Mouse (Mus musculus) gastrocnemius, adult 8-10 months (tissue): Measurements from ENCODE around the gene Mum1. TPM values are rescaled to one million over a fixed set of nuclear protein-coding genes. Genes with fewer than 3 reads are reported as not detected.
A peak's percentile ranks its signal among the peaks of the same experiment; 100 is the strongest.

ENCODE experiments used
- DNase-seq, 2 experiments: peaks; one replicate each; pipeline ENCODE4 v3.0.0; 2022; ENCODE audit warnings: low spot score in 2 of 2
- microRNA-seq: library from miRNA; unstranded; fragments of <30 nt; microRNA quantifications from one replicate; pipeline ENCODE4 v1.2.0, GENCODE M21; 2022
- total RNA-seq, 4 experiments: library from RNA; stranded (reverse); gene quantifications; 2 replicates each; pipeline ENCODE4 v1.2.4; 2022

Gene Mum1
- total RNA-seq, 4 experiments from 2014 or later: 12.7 to 16.9 (median 15.2) TPM

DNA sequence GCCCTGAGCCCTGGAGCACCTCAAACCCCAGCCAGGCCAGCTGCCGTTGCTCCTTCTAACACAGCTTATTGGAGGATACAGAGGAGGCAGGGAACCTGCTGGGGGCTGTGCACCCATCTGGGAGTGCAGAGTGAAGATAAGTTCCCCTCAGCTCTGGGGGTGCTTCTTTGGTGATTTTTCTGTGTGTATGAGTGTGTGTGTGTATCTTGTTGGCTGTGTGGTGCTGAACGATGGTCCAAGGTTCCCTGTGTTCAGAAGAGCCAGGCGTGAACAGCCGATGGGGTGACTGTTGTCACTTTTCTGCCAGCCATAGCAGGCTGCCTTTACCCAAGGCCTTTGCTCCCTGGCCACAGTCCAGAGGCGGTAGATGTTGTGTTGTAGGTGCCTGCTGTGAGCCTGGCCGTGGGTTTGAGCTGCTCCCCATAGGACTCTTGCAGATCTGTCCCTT lies 44.5 kb downstream of the Mum1 start:
- DNase-seq: no peak

DNA sequence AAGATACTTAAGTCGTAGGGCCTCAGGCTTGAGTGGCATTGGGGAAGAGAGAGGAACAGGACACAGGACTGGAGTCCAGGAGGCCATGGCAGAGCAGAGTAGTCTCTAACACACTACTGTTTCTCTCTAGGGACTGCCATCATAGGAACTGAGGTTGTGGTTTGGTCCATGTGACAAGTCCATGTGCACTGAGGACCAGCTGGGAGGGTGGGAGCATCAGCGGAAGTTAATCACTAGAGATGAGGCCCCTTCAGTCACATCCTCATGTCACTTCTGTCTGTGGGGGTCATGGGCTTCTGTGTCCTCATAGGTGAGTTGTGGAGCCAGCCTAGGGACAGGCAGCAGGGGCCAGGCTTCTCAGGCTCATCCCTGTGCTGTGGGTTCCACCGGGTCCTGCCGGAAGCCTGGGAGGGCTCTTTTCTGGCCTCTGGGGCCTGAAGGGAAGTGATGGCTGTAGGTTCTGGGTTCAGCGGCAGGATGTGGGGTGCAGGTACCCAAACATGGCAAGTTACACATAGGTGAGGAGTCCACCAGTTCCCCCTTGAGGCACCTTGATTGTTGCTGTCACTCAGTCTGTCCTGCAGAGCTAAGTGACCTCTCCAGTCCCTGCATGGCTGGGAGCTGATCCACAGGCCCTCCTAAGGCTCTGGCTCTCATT lies 45.1 kb downstream of the Mum1 start:
- DNase-seq: no peak

DNA sequence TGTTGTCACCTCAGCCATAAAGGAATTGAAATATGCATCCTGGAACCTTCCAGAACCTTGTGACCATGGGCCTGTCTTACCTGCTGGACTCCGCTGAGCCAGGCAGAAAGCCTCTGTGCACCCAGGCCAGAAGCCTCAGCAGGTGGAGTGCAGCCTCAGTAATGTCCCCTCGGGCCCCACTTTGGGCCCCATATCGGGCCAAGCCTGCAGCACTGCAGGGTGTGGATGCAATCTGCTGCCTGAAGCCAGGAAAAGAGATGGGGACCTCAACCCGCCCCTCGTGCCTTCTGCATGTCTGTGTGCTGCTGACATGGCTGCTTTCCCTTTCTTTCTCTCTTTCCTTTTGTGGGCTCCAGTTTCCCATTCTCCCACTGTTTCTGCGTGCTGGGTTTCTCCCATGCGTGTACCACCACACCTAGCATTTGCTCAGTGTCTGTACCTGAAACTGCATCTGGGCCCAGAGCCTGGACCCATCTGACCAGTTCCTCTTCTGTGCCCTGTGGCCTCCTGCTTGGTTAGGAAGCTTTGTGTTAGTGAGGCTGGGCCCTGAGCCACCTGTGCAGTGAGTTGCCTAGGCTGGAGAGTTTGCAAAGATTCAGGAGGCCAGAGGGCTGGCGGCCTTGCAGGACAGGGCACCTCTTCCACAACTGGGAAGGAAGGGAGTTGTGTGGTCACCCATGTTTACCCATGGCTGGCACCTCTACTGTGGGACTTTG lies 45.8 kb downstream of the Mum1 start:
- no peak for DNase-seq

DNA sequence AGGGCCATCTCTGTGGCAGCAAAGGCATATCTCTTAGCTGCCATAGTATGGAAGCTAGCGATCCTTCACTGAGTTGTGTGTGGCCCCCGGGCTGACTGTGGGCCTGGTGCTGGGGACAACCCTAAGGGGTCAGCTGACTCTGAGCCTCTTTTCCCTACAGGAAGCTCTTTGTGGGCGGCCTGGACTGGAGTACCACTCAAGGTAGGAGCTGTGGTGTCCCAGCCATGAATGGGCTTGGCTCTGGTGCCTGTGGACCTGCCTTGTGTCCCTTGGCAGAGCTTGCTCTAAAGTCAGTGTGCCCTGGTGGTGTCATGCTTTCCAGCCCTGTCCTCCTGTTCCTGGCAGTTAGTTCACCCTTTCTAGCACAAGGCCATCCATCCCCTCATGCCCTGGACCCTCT lies 47.6 kb downstream of the Mum1 start:
- DNase-seq: no peak

DNA sequence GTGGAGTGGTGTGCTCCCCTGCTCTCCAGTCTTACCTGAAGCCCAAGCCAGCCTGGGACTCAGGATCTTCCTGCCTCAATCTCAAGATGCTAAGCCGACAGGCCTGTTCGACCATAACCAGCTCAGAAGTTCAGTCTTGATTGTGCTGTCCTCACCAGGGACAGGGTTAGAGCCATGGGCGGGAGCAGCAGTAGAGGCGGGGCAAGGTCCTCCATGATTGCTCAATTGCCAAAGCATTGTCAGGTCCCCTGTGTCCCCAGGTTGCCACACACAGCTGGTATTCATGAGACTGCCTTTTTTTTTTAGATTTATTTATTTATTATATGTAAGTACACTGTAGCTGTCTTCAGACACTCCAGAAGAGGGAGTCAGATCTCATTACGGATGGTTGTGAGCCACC lies 50.0 kb downstream of the Mum1 start:
- DNase-seq: no peak

DNA sequence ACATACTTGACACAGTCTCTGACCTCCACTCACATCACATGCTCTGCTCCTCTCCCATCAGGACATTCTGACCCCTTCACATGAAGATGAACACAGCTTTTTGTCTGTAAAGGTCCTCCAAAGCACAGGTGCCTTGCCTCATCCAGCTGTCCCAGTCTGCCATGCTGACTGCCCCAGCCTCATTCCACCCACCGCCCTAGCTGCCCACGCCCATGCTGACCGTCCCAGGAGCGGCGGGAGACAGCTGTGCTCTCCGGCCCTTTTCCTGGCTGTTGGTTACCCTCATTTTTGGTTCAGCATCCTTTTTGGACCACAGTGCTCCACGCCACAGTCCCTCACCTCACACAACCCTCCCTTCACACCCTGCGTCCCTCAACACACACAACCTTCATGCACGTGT lies 52.2 kb downstream of the Mum1 start:
- DNase-seq: no peak

DNA sequence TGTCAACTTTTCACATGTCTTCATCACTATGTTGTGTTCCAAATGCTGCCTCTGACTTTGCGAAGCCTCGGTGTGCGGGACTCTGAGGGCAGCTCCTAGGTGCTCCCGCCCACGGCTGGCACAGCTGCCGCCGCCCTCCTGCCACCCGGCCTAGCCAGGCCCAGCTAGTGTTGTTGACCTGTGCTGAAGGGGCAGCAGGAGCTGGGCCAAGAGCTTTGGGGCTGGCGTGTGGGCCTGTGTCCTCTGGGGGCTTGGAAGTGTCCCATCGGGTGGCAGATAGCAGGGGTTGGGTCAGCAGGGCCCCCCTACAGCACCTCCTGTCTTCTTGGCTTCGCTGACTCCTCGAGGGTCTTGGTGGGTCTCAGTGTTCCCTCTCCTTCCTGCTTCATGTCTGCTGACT lies 53.0 kb downstream of the Mum1 start:
- DNase-seq: no peak

DNA sequence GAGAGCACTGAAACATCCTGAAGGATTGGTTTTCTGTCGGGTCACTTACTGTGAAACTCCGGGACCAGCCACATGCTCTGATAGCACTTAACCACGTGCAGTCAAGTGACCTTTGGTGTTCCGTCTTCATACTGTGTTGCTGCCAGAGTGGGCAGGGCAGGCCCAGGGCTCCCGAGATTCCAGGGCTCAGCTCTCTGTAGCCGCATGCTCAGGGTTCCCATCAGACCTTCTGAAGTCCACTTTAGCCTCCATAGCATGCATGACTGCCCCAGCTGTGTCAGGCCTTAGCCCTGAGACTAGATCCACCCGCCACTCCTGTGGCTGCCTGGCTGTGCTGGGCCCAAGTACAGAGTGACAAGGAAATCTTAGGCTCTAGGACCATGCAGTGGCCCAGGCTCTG lies 55.1 kb downstream of the Mum1 start:
- DNase-seq: no peak

DNA sequence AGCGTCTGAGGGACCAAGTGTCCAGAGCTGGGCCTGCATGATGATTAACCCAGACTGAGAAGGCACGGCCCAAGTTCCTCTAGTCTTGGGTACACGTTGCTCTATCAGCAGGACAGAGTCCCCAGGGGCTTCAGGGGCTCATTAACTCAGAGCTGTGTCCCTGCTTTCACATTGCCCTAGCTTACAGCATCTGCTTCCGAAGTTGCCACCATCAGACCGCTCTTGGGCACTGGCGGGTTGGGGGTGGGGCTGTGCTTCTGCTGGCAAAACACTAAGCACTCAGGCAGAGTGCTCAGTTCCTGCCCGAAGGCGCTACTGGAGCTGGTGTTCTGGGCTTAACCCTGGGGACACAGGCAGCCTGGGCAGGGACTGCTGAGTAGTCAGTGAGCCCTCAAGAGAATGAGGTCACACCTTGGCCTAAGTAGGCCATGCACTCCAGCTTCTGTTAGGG lies 55.7 kb downstream of the Mum1 start:
- DNase-seq: peak in 1 of 2 experiments; percentile 51

DNA sequence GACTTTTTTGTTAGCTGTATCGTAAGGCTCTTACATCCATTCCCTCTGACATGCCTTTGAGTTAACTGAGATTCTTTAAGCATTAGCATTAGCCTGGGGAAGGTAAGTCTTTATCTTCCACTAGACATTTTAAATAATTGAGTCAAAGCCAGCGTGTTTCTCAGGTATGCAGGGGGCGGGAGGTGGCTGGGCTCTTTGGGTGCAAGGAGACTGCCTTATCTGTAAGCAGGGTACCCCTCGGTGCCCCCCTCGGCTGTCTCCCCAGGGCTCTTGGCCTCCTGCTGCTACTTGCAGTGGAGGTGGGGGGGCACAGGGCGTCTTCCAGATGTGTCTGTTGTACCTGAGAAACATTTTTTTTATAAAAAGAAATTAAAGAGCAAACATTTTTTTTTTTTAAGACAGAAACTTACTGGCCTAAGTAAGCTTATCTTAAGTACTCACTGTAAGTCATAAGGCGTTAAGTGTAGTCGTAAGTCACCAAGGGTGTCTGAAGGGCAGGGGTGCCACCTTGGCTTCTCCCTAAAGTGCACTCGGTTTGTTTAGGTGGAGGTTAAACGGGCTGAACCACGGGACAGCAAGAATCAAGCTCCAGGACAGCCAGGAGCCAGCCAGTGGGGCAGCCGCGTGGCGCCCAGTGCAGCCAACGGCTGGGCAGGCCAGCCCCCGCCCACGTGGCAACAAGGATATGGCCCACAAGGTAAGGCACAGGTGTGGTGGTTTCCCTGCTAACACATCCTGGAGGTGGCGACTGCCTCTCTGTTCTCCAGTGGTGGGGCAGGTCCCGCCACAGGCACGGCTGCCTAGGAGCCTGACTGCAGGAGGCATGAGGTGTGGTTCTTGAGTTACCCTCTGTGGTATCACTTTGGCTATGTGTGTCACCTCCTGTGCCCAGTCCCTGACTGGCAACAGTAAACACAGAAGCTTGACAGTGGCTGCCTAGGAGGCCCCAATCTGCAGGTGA lies 56.5 kb downstream of the Mum1 start:
- no peak for DNase-seq

DNA sequence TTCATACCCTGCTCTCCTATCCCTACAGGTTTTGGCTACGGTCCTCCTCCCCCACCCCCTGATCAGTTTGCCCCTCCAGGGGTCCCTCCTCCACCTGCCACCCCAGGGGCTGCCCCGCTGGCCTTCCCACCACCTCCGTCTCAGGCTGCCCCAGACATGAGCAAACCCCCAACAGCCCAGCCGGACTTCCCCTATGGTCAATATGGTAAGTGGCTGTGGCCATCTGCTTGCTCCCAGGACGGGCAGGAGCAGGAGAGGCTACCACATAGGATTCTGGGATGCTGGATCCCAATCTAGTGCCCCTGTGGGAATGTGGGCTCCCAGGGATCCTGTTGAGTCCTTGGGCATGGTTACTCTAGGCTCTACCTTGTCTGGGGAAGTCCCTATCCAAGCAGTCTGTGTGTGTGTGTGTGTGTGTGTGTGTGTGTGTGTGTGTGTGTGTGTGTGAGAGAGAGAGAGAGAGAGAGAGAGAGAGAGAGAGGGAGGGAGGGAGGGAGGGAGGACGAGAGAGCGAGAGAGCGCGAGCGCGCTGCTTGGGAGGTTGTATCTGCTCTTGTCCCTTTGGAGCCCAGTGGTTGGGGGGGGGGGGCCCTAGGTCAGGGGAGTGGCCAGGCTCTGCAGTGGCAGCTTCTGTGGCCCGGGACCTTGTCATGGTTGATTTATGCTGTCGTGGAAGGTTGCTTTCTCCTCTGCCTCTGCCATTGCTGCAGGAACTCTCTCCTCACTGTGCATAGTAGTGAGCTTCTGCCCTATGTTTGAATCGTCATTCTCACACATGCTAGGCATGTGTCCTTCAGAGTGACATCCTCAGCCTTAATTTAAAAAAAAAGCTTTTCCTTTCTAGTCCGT lies 59.2 kb downstream of the Mum1 start:
- DNase-seq: no peak

DNA sequence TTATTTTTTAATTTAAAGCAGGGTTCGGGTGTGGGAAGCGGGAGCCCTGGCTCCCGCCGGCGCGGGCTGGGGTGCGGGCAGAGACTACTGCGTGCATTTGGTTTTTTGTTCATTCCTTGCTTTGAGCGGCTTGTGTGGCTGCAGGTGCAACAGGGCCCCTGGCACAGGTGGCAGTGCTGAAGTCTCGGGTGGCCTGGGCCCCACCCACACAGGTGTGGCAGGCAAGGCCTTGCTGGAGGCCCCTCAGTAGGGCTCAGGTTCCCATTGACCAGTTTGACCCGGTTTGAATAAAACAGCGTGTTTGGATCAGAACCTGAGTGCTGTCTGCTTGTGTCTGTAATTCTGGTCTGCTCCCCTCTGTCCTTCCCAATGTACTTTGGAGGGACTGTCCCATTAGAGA lies 61.9 kb downstream of the Mum1 start:
- no peak for DNase-seq

DNA sequence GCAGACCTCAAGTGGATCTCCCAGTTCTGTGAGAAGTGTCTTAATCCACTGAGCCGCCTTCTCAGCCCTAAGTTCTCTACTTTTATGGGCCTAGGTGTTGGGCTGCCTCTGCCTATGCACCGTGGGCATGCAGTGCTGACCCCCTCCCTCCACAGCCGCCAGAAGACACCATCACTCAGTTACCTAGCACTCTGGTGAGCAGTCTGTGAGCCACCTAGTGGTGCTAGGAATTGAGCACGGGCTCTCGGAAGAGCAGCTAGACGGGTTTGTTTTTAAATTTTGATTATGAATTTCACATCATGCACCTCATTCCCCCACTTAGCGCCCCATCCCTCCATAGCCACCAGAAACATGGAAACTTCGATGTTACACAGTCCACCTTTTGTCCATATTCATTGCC lies 62.4 kb downstream of the Mum1 start:
- DNase-seq: no peak

DNA sequence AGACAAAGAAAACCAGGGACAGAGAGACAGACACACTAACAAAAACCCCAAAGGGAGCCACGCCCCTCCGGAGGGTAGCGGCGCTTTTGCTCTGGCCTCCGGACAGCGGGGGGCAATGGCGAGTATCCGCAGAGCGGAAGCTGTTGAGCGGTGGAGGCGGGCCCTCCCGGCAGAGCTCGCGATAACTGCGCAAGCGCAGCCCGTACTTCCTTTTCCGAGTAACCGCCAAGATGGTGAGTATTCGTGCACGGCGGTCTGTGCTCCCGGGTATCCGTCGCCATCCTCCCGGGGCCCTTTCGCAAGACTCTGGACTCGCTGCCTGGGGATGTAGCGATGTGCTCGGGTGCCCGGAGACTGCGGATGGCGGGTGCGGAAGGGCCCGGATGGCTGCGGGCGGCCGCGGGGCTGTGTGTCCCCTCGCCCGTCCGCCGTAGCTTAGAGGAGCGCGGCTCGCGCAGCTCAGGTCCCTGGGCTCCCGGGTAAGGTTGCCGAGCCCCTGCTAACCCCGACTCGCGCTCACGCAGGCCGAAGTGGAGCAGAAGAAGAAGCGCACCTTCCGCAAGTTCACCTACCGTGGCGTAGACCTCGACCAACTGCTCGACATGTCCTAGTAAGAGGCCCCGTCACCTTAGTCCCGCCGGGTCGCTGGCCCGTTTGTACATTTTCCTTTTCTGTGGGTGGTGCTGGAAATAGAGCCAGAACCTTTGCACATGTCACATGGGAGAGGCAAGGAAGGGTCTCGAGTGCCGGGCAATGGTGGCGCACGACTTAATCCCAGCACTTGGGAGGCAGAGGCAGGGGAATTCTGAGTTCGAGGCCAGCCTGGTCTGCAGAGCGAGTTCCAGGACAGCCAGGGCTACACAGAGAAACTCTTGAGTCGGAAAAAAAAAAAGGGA lies 66.3 kb downstream of the Mum1 start, which contains the start of gene Rps15:
Rps15 (plus strand) TSS at position 203 of the 896 bp plus-strand sequence.
- peak; percentile 82 to 91 for DNase-seq

DNA sequence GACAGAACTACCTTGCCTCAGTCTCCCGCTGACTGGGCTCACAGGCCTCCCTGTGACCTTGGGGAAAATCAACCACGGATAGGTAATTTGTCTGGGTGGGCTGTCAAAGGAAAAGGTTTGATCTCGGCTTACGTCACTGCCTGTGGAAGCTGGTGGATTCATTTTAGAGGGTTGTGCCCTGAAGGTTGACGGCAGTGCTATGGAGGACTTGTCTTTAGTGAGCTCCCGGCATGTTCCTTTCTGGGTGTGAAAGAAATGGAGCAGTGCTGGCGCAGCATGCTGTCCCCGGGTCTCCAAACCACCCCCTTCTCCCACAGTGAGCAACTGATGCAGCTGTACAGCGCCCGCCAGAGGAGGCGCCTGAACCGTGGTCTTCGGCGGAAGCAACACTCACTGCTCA lies 67.1 kb downstream of the Mum1 start:
- no peak for DNase-seq

Small RNA genes within 50 kb of the gene (microRNA-seq; reads per million reads assigned to microRNA genes)
- gene Mir6911: not detected

Other genes with a start within 250 kb of the Mum1 start
- 10 to 100 TPM; 67.9 to 81.4 (median 74.4) TPM for gene Tmem259, start 242.1 kb upstream of the Mum1 start, total RNA-seq
- gene Cnn2, start 237.8 kb upstream of the Mum1 start, total RNA-seq: 1 to 10 TPM; 2.7 to 5.3 (median 4.3) TPM
- gene Abca7, start 229.9 kb upstream of the Mum1 start, total RNA-seq: 1 to 10 TPM; 7.3 to 8.6 (median 8.1) TPM
- gene Arhgap45, start 209.8 kb upstream of the Mum1 start, total RNA-seq: 1 to 10 TPM in 2 of 4 experiments, under 1 TPM in 2; 0.48 to 1.3 (median 0.84) TPM
- gene Polr2e, start 186.6 kb upstream of the Mum1 start, total RNA-seq: 10 to 100 TPM; 38.3 to 47.6 (median 39.7) TPM
- 100 to 1,000 TPM; 510 to 613 (median 541) TPM for gene Gpx4, start 179.3 kb upstream of the Mum1 start, total RNA-seq
- 1 to 10 TPM; 4.8 to 5.7 (median 5.3) TPM for gene Sbno2, start 120.9 kb upstream of the Mum1 start, total RNA-seq
- 100 to 1,000 TPM; 157 to 173 (median 162) TPM for gene Stk11, start 110.6 kb upstream of the Mum1 start, total RNA-seq
- 100 to 1,000 TPM; 525 to 571 (median 544) TPM for gene Atp5d, start 87.8 kb upstream of the Mum1 start, total RNA-seq
- 1 to 10 TPM; 1.9 to 4.0 (median 2.9) TPM for gene Cbarp, start 85.6 kb upstream of the Mum1 start, total RNA-seq
- gene Midn, start 78.2 kb upstream of the Mum1 start, total RNA-seq: 10 to 100 TPM; 20.8 to 36.0 (median 29.5) TPM
- gene Cirbp, start 60.4 kb upstream of the Mum1 start, total RNA-seq: 10 to 100 TPM; 23.4 to 49.1 (median 31.4) TPM
- gene 1600002K03Rik, start 53.5 kb upstream of the Mum1 start, total RNA-seq: 1 to 10 TPM; 4.3 to 7.8 (median 6.9) TPM
- under 1 TPM; 0.19 to 0.48 (median 0.36) TPM for gene Efna2, start 47.0 kb upstream of the Mum1 start, total RNA-seq
- gene Ndufs7, start 22.7 kb downstream of the Mum1 start, total RNA-seq: 100 to 1,000 TPM; 576 to 623 (median 605) TPM
- 10 to 100 TPM; 19.5 to 33.6 (median 33.4) TPM for gene Gamt, start 34.6 kb downstream of the Mum1 start, total RNA-seq
- gene Dazap1, start 35.1 kb downstream of the Mum1 start, total RNA-seq: 10 to 100 TPM; 31.8 to 38.5 (median 34.6) TPM
- 100 to 1,000 TPM; 626 to 776 (median 688) TPM for gene Rps15, start 66.0 kb downstream of the Mum1 start, total RNA-seq
- under 1 TPM; 0.24 to 0.54 (median 0.31) TPM for gene Apc2, start 69.5 kb downstream of the Mum1 start, total RNA-seq
- 1 to 10 TPM; 5.4 to 8.9 (median 6.6) TPM for gene 2310011J03Rik, start 94.1 kb downstream of the Mum1 start, total RNA-seq
- gene Pcsk4, start 103.1 kb downstream of the Mum1 start, total RNA-seq: 1 to 10 TPM in 1 of 4 experiments, under 1 TPM in 3; 0.67 to 1.1 (median 0.91) TPM
- gene Reep6, start 103.5 kb downstream of the Mum1 start, total RNA-seq: 1 to 10 TPM; 2.6 to 4.0 (median 3.2) TPM
- gene Adamtsl5, start 122.0 kb downstream of the Mum1 start, total RNA-seq: 10 to 100 TPM; 22.6 to 30.4 (median 26.9) TPM
- under 1 TPM in 2 of 4 experiments, not detected in 2; 0.27 to 0.36 TPM for gene Plk5, start 130.0 kb downstream of the Mum1 start, total RNA-seq
- gene Mex3d, start 161.2 kb downstream of the Mum1 start, total RNA-seq: 1 to 10 TPM; 4.2 to 6.3 (median 4.7) TPM
- 100 to 1,000 TPM; 120 to 138 (median 131) TPM for gene Mbd3, start 173.1 kb downstream of the Mum1 start, total RNA-seq
- 100 to 1,000 TPM; 691 to 868 (median 797) TPM for gene Uqcr11, start 180.4 kb downstream of the Mum1 start, total RNA-seq
- gene Tcf3, start 207.2 kb downstream of the Mum1 start, total RNA-seq: 10 to 100 TPM in 3 of 4 experiments, 1 to 10 TPM in 1; 9.9 to 13.1 (median 10.8) TPM